Mouse (Mus musculus) c-Kit-positive CD71-positive TER-119-positive erythroid progenitor cells, embryonic 14.5 days (primary cell): ENCODE measurements at regions not wholly inside any gene's neighbourhood (a gene's known extent, or its start where the extent isn't known, plus 50 kb on each side); places are given as distances from the start of the nearest gene placed in this dataset.

Source experiments
- DNase-seq: peaks from one replicate; pipeline ENCODE4 v3.0.0-alpha.2; 2013; ENCODE audit warnings: low spot score

GRCm38 (mm10) chr8:92302694-92303093 is 54.7 kb upstream of the Irx5 start:
- no peak for DNase-seq

DNA sequence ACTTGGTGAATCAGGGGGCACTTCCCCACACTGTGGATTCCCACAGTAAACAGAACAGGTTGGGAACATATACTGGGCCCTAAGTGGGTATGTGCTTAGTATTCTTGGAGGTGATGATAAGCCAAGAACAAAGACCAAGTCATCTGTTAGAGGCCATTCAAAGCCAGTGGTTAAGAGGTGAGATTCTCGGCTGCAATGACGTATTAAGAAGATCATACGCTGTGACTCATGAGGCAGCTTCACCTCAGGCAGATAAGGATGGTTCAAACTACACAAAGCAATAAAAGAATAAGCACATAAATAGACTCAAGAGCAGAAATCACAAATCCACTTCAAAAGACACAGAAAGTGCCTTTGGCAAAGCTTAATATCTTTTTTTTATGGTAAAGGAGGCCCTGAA is 56.4 kb upstream of the Irx5 start:
- DNase-seq: no peak

- no peak for DNase-seq
These were observed 70.3 kb upstream of the Irx5 start for GRCm38 (mm10) chr8:92286841-92287811.

- no peak for DNase-seq
These were observed 81.7 kb upstream of the Irx5 start for GRCm38 (mm10) chr8:92275755-92276154.

GRCm38 (mm10) chr8:92272726-92273125 is 84.7 kb upstream of the Irx5 start:
- DNase-seq: no peak

DNA sequence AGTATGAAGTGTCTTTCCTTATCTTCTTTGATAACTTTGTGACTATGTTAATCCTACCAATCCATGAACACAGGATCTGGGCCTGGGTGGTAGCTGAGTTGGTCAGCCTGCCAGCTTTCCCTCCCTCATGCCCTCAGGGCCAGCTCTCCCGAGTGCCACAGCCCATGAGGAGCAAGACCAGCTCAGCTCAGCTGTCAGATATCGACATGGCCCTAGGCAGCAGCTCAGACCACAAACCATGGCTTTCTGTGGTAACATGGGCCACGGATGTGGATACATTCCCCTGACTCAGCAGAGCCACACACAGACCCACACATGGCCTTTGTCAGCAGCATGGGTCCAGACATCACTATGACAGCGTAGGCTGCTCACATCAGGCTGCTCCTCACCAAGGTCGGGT is 85.4 kb upstream of the Irx5 start:
- DNase-seq: no peak

DNA sequence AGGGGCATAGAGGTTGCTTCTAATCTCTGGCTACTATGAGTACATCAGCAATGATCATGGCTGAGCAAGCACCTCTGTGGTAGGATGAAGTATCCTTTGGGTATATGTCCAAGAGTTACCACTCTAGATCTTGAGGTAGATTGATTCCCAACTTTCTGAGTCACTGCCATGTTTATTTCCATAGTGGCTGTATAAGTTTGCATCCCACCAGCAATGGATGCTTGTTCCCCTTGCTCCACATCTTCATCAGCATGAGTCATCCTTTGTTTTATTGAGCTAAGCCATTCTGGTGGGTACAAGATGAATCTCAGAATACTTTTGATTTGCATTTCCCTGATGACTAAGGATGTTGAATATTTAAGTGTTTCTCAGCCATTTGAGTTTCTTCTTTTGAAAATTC is 86.8 kb upstream of the Irx5 start:
- DNase-seq: no peak

DNA sequence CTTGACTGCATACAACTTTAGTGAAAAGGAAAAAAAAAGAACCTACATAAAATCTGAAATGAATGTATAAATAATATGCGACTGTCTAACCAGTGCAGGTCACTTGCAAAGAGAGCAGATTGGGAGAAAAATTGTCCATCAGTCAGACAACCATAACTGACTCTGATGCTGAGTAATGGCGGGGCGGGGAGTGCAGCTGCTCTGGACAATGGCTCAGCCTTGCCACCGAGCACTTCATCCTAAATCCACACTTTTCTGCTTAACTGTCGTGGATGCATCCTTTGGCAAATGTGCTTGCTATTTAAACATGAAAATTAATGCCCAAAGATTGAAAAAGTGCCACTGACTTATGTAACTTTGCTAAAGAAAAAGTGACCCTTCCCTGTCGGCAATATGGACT is 90.0 kb upstream of the Irx5 start:
- no peak for DNase-seq

DNA sequence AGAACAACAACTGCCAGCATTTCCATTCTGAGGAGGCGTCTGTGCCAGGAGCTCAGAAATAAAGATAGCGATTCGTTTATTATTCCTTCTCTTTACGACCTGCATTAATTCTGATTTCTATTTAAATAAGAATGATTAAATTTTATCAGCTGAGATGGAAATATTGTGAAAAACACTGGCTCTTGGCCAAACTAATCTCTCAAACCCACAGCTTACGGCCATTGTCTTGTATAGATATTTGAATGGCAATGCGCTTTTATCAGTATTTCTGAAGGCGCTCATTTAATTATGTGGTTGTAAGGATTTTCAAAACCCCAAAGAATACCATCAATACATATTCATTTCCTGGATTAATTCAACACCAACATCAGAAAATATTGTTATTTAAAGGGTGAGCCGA is 97.4 kb upstream of the Irx5 start:
- no peak for DNase-seq

DNA sequence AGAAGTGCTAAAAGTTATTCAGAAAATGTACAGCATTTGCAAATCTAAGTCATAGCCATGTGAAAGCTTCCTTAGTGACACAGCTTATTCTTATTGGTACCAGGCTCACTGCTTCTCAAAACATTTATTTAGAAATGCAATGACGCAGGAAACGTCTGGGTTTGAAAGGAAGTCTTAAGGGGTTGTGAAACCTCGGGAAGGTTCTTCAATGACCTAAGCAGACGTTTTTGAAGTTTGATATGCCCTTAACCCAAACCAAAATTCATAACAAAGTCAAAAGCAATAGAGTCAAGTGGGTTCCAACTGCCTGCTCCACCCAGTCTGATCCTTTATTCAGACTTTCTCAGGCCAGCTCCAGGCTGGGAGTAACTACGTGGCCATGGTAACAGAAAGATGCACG is 99.2 kb upstream of the Irx5 start:
- DNase-seq: no peak

GRCm38 (mm10) chr8:92252597-92253375 is 104.6 kb upstream of the Irx5 start:
- no peak for DNase-seq

DNA sequence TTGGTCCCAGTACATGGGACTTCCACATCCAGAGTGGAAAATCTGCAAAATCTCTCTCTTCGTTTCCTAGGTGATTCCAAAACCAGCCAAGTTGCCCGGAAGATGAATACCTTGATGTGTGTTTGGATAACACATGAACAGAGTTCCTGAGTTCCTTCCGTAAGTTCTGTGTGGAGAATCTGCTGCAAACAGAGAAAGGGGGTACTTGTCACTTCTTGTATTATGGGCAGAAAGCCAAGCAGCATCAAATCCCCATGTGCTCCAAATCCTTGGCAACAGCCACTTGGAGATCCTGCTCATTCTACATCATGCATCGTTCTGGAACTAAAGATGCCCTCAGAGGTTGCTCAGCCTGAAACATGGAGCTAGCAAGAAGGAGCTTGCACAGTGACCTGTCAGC is 111.1 kb upstream of the Irx5 start:
- DNase-seq: no peak

GRCm38 (mm10) chr8:92240686-92241275 is 116.6 kb upstream of the Irx5 start:
- no peak for DNase-seq

DNA sequence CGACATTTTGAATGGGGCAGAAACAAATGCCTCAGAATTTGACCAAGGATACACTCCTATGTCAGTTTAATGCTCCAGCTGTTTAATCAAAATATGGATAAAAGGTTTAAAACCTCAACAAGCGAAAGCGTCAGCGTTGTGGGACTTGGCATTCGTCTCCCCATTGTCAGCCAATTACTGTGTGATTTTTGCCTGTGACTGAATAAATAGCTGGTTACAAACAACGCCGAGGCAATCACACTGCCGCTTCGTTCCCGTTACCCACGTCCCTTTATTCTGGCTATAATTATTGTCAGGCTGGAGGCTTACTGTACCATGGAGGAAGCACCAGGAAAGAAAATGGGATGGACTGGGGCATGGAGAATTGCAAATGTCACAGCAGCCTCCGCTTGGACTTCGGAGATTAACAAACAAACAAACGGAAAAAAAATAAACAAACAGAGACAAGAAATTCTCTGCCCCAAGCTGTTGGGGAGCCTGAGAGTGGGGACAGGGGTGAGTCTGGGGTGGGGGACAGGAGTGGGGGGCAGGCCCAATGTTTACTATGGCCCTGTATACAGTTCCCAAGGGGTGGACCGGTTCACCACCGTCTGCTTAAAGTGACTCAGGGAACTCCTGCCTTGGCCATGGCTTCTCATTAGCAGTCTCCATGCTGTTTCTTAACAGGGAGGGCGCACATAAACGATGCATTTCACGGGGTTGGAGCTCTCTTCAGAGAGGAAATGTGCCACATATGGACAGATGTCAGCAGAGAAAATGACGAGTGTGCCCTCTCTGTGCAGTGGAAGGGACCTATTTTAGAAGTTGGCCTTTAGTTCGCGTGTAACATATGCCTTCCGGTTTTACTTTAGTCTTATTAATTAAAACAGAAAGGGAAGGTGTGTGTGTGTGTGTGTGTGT is 125.8 kb upstream of the Irx5 start:
- DNase-seq: no peak

DNA sequence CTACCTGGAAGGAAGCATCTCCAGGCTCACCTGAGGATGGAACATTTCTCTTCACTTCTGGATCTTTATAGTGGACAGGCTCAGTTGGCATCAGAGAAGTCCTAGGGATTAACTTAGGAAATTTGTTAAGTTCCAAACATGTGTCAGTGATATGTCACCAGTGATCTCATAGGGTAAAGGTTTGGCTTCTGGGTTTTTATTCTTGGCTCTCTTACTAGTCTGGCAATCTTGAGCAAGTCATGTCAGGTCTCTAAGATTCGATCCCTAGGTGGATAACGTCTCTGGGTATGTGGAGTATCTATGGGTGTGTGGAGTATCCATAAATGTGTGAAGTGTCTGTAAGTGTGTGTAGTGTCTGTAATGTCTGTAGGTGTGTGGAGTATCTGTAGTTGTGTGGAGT is 127.9 kb upstream of the Irx5 start:
- no peak for DNase-seq

DNA sequence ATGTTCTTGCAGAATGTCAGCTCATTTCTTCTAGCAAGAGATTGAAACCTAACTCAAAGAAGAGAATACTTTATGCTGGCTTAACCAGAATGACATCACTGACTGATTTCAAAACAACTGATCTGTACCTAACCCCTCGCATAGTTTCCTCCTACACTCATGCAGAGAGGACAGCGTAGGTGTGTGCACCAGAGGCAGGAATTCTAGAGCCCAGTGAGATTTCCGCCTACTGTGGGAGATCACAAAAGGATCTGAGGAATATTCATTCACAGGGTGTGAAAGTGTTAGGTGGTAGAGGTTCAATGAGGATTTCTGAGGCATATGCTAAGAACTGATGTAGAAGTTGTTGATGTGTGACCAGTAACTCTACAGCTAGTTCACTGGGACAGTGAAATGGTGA is 132.5 kb upstream of the Irx5 start:
- no peak for DNase-seq

- DNase-seq: no peak
These were observed 134.4 kb upstream of the Irx5 start for GRCm38 (mm10) chr8:92222992-92223391.

GRCm38 (mm10) chr8:92219181-92219890 is 138.1 kb upstream of the Irx5 start:
- no peak for DNase-seq

GRCm38 (mm10) chr8:92217521-92217920 is 139.9 kb upstream of the Irx5 start:
- no peak for DNase-seq

DNA sequence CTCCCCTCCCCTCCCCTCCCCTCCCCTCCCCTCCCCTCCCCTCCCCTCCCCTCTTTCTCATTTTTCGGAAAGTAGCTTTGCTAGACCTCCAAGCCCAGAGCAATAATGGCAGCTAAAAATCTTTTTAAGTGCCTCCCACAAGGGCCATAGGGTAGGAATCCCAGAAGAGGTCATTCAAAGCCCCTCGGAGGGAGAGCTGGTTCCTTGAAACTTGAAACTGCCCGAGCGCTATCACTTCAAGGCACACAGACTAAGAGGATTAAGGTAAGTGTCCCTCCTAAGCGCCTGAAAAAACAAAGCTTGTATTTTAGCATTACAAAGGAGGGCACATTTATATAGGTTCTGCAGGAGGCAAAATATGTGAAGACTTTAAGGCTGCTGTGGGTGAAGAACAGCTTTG is 141.2 kb upstream of the Irx5 start:
- no peak for DNase-seq
